Mouse (Mus musculus) lung, embryonic 14.5 days (tissue): ENCODE data around the gene Fmn2. TPM values are rescaled to one million over a fixed set of nuclear protein-coding genes. Genes with fewer than 3 reads are reported as not detected.
A peak's percentile ranks its signal among the peaks of the same experiment; 100 is the strongest.

ENCODE experiments used
- ATAC-seq: fragments of 200-750 bp; cut with Nextera tagmentation; 2 replicates; pipeline ENCODE4 v1.8.0; 2017; ENCODE audit warnings: mild to moderate bottlenecking, moderate TSS enrichment, moderate library complexity; ENCODE audit not compliant: insufficient read depth
- DNase-seq: peaks from one replicate; pipeline ENCODE4 v3.0.0-alpha.2; 2015
- H3K27ac ChIP-seq: fragments of 300-500 bp; sonication (generic); 2 replicates; pipeline ENCODE4 v1.5.1; 2014; ENCODE audit warnings: low read depth, mild to moderate bottlenecking, moderate library complexity
- H3K27me3 ChIP-seq: fragments of 300-500 bp; sonication (generic); 2 replicates; pipeline ENCODE4 v1.6.1; 2014; ENCODE audit warnings: low read length, control low read depth; ENCODE audit not compliant: insufficient read depth
- H3K36me3 ChIP-seq: fragments of 300-500 bp; sonication (generic); 2 replicates; pipeline ENCODE4 v1.6.1; 2014; ENCODE audit warnings: control low read depth; ENCODE audit not compliant: insufficient read depth
- H3K4me1 ChIP-seq: fragments of 300-500 bp; sonication (generic); 2 replicates; pipeline ENCODE4 v1.6.1; 2014; ENCODE audit warnings: antibody characterized with exemption, control low read depth; ENCODE audit not compliant: insufficient read depth
- H3K4me2 ChIP-seq: fragments of 300-500 bp; sonication (generic); 2 replicates; pipeline ENCODE4 v1.6.1; 2014; ENCODE audit warnings: mild to moderate bottlenecking
- H3K4me3 ChIP-seq: fragments of 300-500 bp; sonication (generic); 2 replicates; pipeline ENCODE4 v1.5.1; 2014; ENCODE audit warnings: low read depth, low read length
- H3K9ac ChIP-seq: fragments of 300-500 bp; sonication (generic); 2 replicates; pipeline ENCODE4 v1.6.1; 2014
- H3K9me3 ChIP-seq: fragments of 300-500 bp; sonication (generic); 2 replicates; pipeline ENCODE4 v1.6.1; 2016; ENCODE audit warnings: low read depth, low read length, control low read depth
- CTCF ChIP-seq: IDR thresholded peaks from 2 replicates; pipeline ENCODE4 v1.5.1; 2016; ENCODE audit warnings: antibody characterized with exemption, low read depth
- WGBS: fragments of 180-500 bp; shearing (Covaris S2); extraction: QIAGEN DNeasy Blood & Tissue Kit; methylation state at CpG from one replicate; pipeline ENCODE4 v1.1.7; 2014; 5-methylcytosine and 5-hydroxymethylcytosine counted together
- polyA plus RNA-seq: library from polyadenylated mRNA; unstranded; fragments of >200 nt; fragmentation: Nextera tagmentation; extraction: Ambion mirVana; gene quantifications from 2 replicates; pipeline ENCODE4 v1.2.1, GENCODE M21; 2014

Fmn2 gene
- polyA plus RNA-seq, result 0.50 and 0.79 TPM in 2 replicates

- Histone ChIP-seq H3K36me3 (no peaks in the 10 kb centered on the region), H3K4me1 (peaks cover 4% of the 10 kb centered on the region; the same call in 1 of the 2 replicates)
Observed at GRCm38 (mm10) chr1:174501661-174502030, at the start of gene Fmn2. Gene Fmn2, plus strand, starts transcription at chr1:174501825.

DNA sequence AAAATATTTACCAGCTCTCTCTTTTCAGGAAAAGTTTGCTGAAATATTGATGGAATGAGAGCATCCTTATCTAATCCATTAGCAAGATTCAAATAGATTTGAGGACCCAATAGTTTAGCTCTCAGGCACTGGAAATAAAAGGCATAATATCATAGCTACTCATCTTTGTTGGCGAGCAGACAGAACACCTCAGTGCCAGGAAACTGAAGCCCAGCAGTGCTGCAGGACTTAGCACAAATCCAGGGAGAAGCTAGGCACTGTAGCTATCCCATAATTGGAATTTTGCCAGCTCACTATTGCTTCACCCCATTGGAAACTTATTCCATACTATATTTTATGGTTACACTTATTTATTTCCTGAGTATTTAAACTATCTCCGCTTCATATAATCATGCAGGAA is 46.5 kb upstream of the Fmn2 start:
- H3K9ac ChIP-seq, result no peak overlapping the region
- ATAC-seq (no peak), DNase-seq (peak; percentile 3)
- WGBS, result 81% methylated on average over 2 of the region's 2 CpGs
- no peak for TF ChIP-seq CTCF
- H3K4me2 ChIP-seq, result no peak overlapping the region
- H3K9me3 ChIP-seq, result no peaks in the 10 kb centered on the region
- no peaks in the 10 kb centered on the region for H3K27me3 ChIP-seq
- H3K36me3 ChIP-seq, result no peaks in the 10 kb centered on the region
- no peaks in the 10 kb centered on the region for H3K4me1 ChIP-seq
- H3K4me3 ChIP-seq, result no peak overlapping the region
- no peak overlapping the region for H3K27ac ChIP-seq

More at GRCm38 (mm10) chr1:174501661-174502030, at the start of gene Fmn2:
- no peak for TF ChIP-seq CTCF
- Histone ChIP-seq H3K27ac (no peak within 1 kb of the TSS), H3K9me3 (no peaks in the 10 kb centered on the region), H3K4me3 (peak within 1 kb of the TSS; percentile 56), H3K4me2 (peak within 1 kb of the TSS; percentile 98), H3K27me3 (peaks cover 21% of the 10 kb centered on the region), H3K9ac (peak within 1 kb of the TSS; percentile 56)
- WGBS, result under 1% methylated on average over 29 of the region's 29 CpGs
- DNase-seq, result peak; percentile 89
- peak; percentile 98 for ATAC-seq

DNA sequence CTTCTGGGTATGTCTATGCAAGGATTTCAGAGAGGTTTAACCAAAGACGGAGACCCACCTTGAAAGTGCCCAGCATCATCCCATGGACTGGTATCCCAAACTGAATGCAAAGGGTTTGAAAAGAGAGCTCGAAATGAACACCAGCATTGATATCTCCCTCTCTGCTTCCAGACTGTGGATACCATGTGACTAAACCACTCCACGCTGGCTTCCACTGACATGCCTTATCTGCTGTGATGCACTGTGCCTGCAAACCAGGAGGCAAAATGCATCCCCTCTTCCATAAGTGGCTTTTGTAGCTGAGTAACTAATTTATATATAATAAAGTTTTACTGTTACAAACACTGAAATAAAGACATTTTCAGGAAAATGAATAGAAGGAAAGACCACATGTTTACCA is 36.2 kb upstream of the Fmn2 start:
- Histone ChIP-seq H3K27ac (no peak overlapping the region), H3K4me3 (no peak overlapping the region), H3K4me2 (no peak overlapping the region), H3K9ac (no peak overlapping the region), H3K4me1 (no peaks in the 10 kb centered on the region), H3K36me3 (no peaks in the 10 kb centered on the region), H3K27me3 (no peaks in the 10 kb centered on the region), H3K9me3 (no peaks in the 10 kb centered on the region)
- WGBS, result 77% methylated on average over 3 of the region's 3 CpGs
- ATAC-seq (no peak), DNase-seq (no peak)
- TF ChIP-seq CTCF, result no peak

- WGBS, result 27% methylated on average over 2 of the region's 2 CpGs
- Histone ChIP-seq H3K27me3 (no peaks in the 10 kb centered on the region), H3K36me3 (no peaks in the 10 kb centered on the region), H3K4me2 (no peak overlapping the region), H3K4me3 (no peak overlapping the region), H3K9me3 (no peaks in the 10 kb centered on the region), H3K27ac (no peak overlapping the region), H3K4me1 (no peaks in the 10 kb centered on the region), H3K9ac (no peak overlapping the region)
- DNase-seq, result peak; percentile 78
- TF ChIP-seq CTCF, result peak; percentile 68
- no peak for ATAC-seq
Observed at GRCm38 (mm10) chr1:174466240-174466639, 35.4 kb upstream of the Fmn2 start.

- no peak overlapping the region for H3K4me2 ChIP-seq
- 6% methylated on average over 6 of the region's 6 CpGs for WGBS
- H3K4me1 ChIP-seq, result no peaks in the 10 kb centered on the region
- no peaks in the 10 kb centered on the region for H3K36me3 ChIP-seq
- H3K4me3 ChIP-seq, result no peak overlapping the region
- peak; percentile 95 for TF ChIP-seq CTCF
- H3K27me3 ChIP-seq, result no peaks in the 10 kb centered on the region
- DNase-seq, result peak; percentile 79
- peak; percentile 83 for ATAC-seq
- H3K27ac ChIP-seq, result no peak overlapping the region
- H3K9me3 ChIP-seq, result no peaks in the 10 kb centered on the region
- H3K9ac ChIP-seq, result no peak overlapping the region
Observed at GRCm38 (mm10) chr1:174469736-174470135, 31.9 kb upstream of the Fmn2 start.

DNA sequence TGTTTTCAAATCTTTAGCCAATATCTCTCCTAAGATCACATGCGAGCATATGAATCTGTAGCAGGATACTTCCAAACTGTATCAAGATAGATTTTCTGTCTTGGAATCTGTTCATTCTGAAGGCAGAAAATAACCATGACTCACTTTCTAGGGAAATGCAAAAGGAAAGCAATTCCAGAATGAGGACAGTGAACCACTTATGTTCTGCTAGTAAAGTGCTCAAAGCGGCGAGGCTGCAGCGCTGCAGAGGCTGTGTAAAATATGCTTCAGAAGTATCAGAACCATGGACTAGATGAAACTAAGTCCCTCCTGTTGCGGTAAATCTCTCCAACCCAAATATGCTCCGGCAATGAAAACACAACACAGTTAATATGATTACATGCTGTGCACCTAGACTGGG is 19.1 kb upstream of the Fmn2 start:
- no peak overlapping the region for H3K27ac ChIP-seq
- H3K9me3 ChIP-seq, result no peaks in the 10 kb centered on the region
- ATAC-seq (no peak), DNase-seq (no peak)
- no peak overlapping the region for H3K4me2 ChIP-seq
- no peak overlapping the region for H3K9ac ChIP-seq
- H3K4me1 ChIP-seq, result no peaks in the 10 kb centered on the region
- H3K36me3 ChIP-seq, result no peaks in the 10 kb centered on the region
- no peak for TF ChIP-seq CTCF
- no peaks in the 10 kb centered on the region for H3K27me3 ChIP-seq
- WGBS, result 83% methylated on average over 6 of the region's 6 CpGs
- H3K4me3 ChIP-seq, result no peak overlapping the region

- TF ChIP-seq CTCF, result no peak
- DNase-seq (no peak), ATAC-seq (no peak)
- Histone ChIP-seq H3K4me2 (no peak overlapping the region), H3K36me3 (no peaks in the 10 kb centered on the region), H3K27me3 (peaks cover 21% of the 10 kb centered on the region), H3K4me1 (peaks cover 4% of the 10 kb centered on the region; the same call in 1 of the 2 replicates), H3K27ac (no peak overlapping the region), H3K9me3 (no peaks in the 10 kb centered on the region), H3K9ac (no peak overlapping the region), H3K4me3 (no peak overlapping the region)
- 57% methylated on average over 4 of the region's 4 CpGs for WGBS
Observed at GRCm38 (mm10) chr1:174500064-174500463, 1.6 kb upstream of the Fmn2 start.

DNA sequence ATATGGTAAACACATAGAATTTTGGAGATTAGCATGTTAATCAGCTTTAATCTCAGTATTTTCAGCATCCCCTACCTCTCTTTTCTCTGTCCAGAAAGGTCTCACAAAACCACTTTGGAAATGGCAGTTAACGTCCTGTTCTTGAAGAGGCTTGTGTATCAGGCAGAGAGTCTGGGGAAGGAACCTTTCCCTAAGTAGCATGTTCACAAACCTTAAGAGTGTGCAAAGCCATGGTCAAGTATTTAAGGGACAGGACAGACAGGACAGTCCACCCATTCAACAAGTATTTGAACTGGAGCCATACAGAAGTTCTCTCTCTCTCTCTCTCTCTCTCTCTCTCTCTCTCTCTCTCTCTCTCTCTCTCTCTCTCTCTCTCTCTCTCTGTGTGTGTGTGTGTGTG is 614 bp upstream of the Fmn2 start:
- Histone ChIP-seq H3K4me3 (no peak overlapping the region), H3K36me3 (no peaks in the 10 kb centered on the region), H3K4me2 (no peak overlapping the region), H3K4me1 (peaks cover 4% of the 10 kb centered on the region; the same call in 1 of the 2 replicates), H3K27me3 (peaks cover 21% of the 10 kb centered on the region), H3K9ac (no peak overlapping the region), H3K27ac (no peak overlapping the region), H3K9me3 (no peaks in the 10 kb centered on the region)
- WGBS, result 38% methylated on average over 1 of the region's 1 CpGs
- DNase-seq, result no peak
- no peak for ATAC-seq
- TF ChIP-seq CTCF, result no peak
